Comparison of ENCODE assay signal across 27 mouse cellular contexts in the genomic region with DNA sequence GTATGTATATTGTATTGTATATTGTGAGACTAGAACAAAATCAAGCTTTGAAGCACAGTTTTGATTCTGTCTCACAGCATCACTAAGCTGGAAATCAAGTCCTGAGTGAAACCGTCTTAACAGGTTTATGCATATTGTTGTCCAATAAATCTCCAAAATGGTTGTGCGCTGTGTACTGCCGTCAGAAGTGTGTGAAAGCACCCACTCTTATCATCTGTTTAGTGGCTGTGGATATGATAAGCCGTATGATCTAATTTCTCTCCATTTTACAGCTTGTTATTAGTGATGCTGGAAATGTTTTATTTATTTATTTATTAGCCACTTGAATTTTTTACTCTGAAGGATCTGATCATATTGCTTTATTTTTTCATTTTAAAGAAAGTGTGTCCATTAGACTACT. TPM values are rescaled to one million over a fixed set of nuclear protein-coding genes. Genes with fewer than 3 reads are reported as not detected.
"Had no signal": no experiment of that assay in that cellular context is flagged by ENCODE, and none has a peak within 500 bp of the region (broad histone marks: within the 10 kb centered on the region; RNA-seq: fewer than 3 reads in every experiment).

No protein-coding gene starts in this region.

- DNase-seq: gastrocnemius, postnatal 14 days; gastrocnemius, postnatal 36 days; heart, adult 2 months; heart, postnatal 14 days; heart, postnatal 36 days; kidney, adult 18-20 months; kidney, adult 8-10 months; kidney, postnatal 10 days; kidney, postnatal 25 days; kidney, postnatal 4 days; left cerebral cortex, postnatal 4 days had no signal

- H3K4me3 ChIP-seq: heart, adult 2 months; heart, embryonic 13.5 days; heart, embryonic 15.5 days; hindbrain, embryonic 13.5 days; hindbrain, embryonic 15.5 days; intestine, embryonic 15.5 days; layer of hippocampus, adult 2 months; limb, embryonic 13.5 days; limb, embryonic 15.5 days had no signal

- H3K4me2 ChIP-seq: heart, embryonic 11.5 days; heart, embryonic 13.5 days; heart, embryonic 15.5 days; hindbrain, embryonic 13.5 days; hindbrain, embryonic 15.5 days; intestine, embryonic 15.5 days; limb, embryonic 13.5 days; limb, embryonic 15.5 days had no signal

- H3K4me1 ChIP-seq: heart, embryonic 13.5 days; heart, embryonic 15.5 days; hindbrain, embryonic 13.5 days; hindbrain, embryonic 15.5 days; intestine, embryonic 15.5 days; limb, embryonic 13.5 days; limb, embryonic 15.5 days had no signal

- H3K9ac ChIP-seq: heart, embryonic 13.5 days; heart, embryonic 15.5 days; hindbrain, embryonic 13.5 days; hindbrain, embryonic 15.5 days; intestine, embryonic 15.5 days; limb, embryonic 13.5 days; limb, embryonic 15.5 days; liver, embryonic 14.5 days had no signal

- H3K9me3 ChIP-seq: heart, embryonic 15.5 days; hindbrain, embryonic 13.5 days; hindbrain, embryonic 15.5 days; intestine, embryonic 15.5 days; limb, embryonic 15.5 days had no signal

- H3K27me3 ChIP-seq: heart, embryonic 13.5 days; heart, embryonic 15.5 days; hindbrain, embryonic 13.5 days; hindbrain, embryonic 15.5 days; intestine, embryonic 15.5 days; limb, embryonic 13.5 days; limb, embryonic 15.5 days had no signal

- ATAC-seq: hindbrain, postnatal 0 days; intestine, embryonic 15.5 days; intestine, postnatal 0 days had no signal

- H3K36me3 ChIP-seq: heart, embryonic 13.5 days; heart, embryonic 15.5 days; hindbrain, embryonic 13.5 days; hindbrain, embryonic 15.5 days; intestine, embryonic 15.5 days; limb, embryonic 13.5 days; limb, embryonic 15.5 days had no signal

- H3K27ac ChIP-seq: heart, adult 2 months; heart, embryonic 13.5 days; heart, embryonic 15.5 days; hindbrain, embryonic 13.5 days; hindbrain, embryonic 15.5 days; hindbrain, postnatal 0 days; intestine, embryonic 15.5 days; layer of hippocampus, adult 2 months; limb, embryonic 13.5 days; limb, embryonic 15.5 days; liver, embryonic 14.5 days had no signal

RNA-seq across cellular contexts. Expression of a gene that starts 34.7 kb away (rescaled TPM):
- total RNA-seq: gastrocnemius, adult 18-20 months; gastrocnemius, adult 8-10 months; gastrocnemius, postnatal 14 days; heart, adult 2 months; heart, postnatal 36 days; hematopoietic stem cell, adult 5-6 weeks had no signal
- polyA plus RNA-seq: heart, adult 2 months; heart, postnatal 0 days; intestine, postnatal 0 days had no signal
